Mouse (Mus musculus): ENCODE results near the gene Prkcz. TPM values are rescaled to one million over a fixed set of nuclear protein-coding genes. Genes with fewer than 3 reads are reported as not detected.
A peak's percentile ranks its signal among the peaks of the same experiment; 100 is the strongest.

Gene Prkcz
- polyA plus RNA-seq, 1 experiment from 2014 or later, result 11.3 TPM

DNA sequence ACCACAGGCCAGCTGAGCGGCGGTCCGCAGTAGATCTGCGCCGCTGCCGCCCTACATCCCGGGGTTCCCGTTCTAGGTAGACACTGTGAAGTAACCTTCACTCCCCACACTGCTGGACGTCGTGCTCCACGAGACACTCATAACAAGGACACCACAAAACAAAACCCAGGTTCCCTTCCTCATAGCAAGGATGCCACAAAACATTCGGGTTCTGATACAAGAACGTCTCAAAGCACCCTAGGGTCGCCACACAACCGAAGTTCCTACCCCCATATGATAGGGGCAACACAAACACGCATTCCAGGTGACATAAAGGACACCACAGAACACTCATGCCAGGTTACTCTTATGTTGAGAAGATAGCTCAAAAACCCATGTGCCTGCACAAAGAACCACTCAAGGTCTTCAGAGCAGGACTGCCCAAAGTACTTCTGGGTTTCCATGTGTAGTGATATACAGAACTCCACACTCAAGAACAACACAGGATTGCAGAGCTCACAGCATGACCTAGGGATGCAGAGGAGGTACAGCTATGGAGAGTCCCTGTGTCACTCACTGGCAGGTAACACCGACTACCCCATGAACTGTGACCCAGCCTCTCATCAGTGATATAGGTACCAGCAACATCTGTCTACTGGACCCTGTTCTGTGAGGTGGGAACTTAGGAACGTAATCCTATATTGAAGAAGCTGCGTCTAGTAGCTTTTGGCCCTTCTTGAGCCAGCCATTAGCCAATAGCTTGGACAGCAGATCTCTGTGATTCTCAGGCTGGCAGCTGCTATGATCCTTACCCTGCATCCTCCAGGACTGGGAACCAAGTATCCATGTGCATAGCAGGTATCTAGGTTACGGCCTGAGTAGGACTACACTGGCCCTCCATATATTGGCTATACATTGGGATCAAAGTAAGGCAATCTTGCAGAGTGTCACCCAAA lies 137.3 kb downstream of the Prkcz start:
- H3K27ac ChIP-seq (replicated peaks), result peak overlapping the region; percentile 97
- WGBS, result 31% methylated on average over 20 of the region's 20 CpGs

GRCm38 (mm10) chr4:155222841-155223593 lies 138.1 kb downstream of the Prkcz start:
- TF ChIP-seq EP300 (optimal IDR thresholded peaks at IDR 0.05) (no peak), CTCF (IDR thresholded peaks at IDR 0.05; ENCODE audit: low read depth) (peak; percentile 56)
- Histone ChIP-seq H3K27me3 (ENCODE audit: control insufficient read depth, insufficient read depth, low read length) (no peaks in the 10 kb centered on the region), H3K27ac (replicated peaks) (peak overlapping the region; percentile 97), H3K4me1 (replicated peaks; ENCODE audit: control insufficient read depth, insufficient read depth) (peaks cover 17% of the 10 kb centered on the region), H3K36me3 (ENCODE audit: control insufficient read depth, insufficient read depth, low read length) (no peaks in the 10 kb centered on the region), H3K4me3 (ENCODE audit: low read depth, low read length) (peak overlapping the region; percentile 27), H3K9ac (ENCODE audit: low read length) (peak overlapping the region; percentile 96), H3K9me3 (ENCODE audit: control insufficient read depth, low read length) (no peaks in the 10 kb centered on the region), H3K4me2 (replicated peaks; ENCODE audit: low read depth) (peak overlapping the region; percentile 95)
- DNase-seq (ENCODE audit: low spot score), result peak; percentile 100
- ATAC-seq (ENCODE audit: low FRiP score, low TSS enrichment), result peak; percentile 99
- 1% methylated on average over 65 of the region's 116 CpGs for WGBS

More for the DNA sequence above, 137.3 kb downstream of the Prkcz start:
- H3K27me3 ChIP-seq (ENCODE audit: control insufficient read depth, insufficient read depth, low read length), result no peaks in the 10 kb centered on the region
- TF ChIP-seq EP300 (optimal IDR thresholded peaks at IDR 0.05) (no peak), CTCF (IDR thresholded peaks at IDR 0.05; ENCODE audit: low read depth) (no peak)
- ATAC-seq (ENCODE audit: low FRiP score, low TSS enrichment), result no peak
- peak overlapping the region; percentile 85 for H3K9ac ChIP-seq (ENCODE audit: low read length)
- H3K36me3 ChIP-seq (ENCODE audit: control insufficient read depth, insufficient read depth, low read length), result no peaks in the 10 kb centered on the region
- no peaks in the 10 kb centered on the region for H3K9me3 ChIP-seq (ENCODE audit: control insufficient read depth, low read length)
- DNase-seq (ENCODE audit: low spot score), result no peak
- H3K4me3 ChIP-seq (ENCODE audit: low read depth, low read length), result peak overlapping the region; percentile 27
- peak overlapping the region; percentile 71 for H3K4me2 ChIP-seq (replicated peaks; ENCODE audit: low read depth)
- peaks cover 9% of the 10 kb centered on the region for H3K4me1 ChIP-seq (replicated peaks; ENCODE audit: control insufficient read depth, insufficient read depth)

- Histone ChIP-seq H3K4me3 (ENCODE audit: low read depth, low read length) (peak within 1 kb of the TSS; percentile 83), H3K9ac (ENCODE audit: low read length) (peak within 1 kb of the TSS; percentile 96), H3K9me3 (ENCODE audit: control insufficient read depth, low read length) (no peaks in the 10 kb centered on the region), H3K4me2 (replicated peaks; ENCODE audit: low read depth) (peak within 1 kb of the TSS; percentile 95), H3K36me3 (ENCODE audit: control insufficient read depth, insufficient read depth, low read length) (no peaks in the 10 kb centered on the region), H3K4me1 (replicated peaks; ENCODE audit: control insufficient read depth, insufficient read depth) (peaks cover 22% of the 10 kb centered on the region), H3K27me3 (ENCODE audit: control insufficient read depth, insufficient read depth, low read length) (no peaks in the 10 kb centered on the region), H3K27ac (replicated peaks) (peak within 1 kb of the TSS; percentile 97)
- TF ChIP-seq CTCF (IDR thresholded peaks at IDR 0.05; ENCODE audit: low read depth) (no peak), EP300 (optimal IDR thresholded peaks at IDR 0.05) (no peak)
- ATAC-seq (ENCODE audit: low FRiP score, low TSS enrichment) (no peak), DNase-seq (ENCODE audit: low spot score) (no peak)
- 0% methylated on average over 1 of the region's 63 CpGs for WGBS
Measured at GRCm38 (mm10) chr4:155222552-155222840, 138.7 kb downstream of the Prkcz start, which contains the start of gene Ski. Gene Ski (minus strand): TSS chr4:155222592.

- under 1% methylated on average over 76 of the region's 93 CpGs for WGBS
- TF ChIP-seq EP300 (optimal IDR thresholded peaks at IDR 0.05) (no peak), CTCF (IDR thresholded peaks at IDR 0.05; ENCODE audit: low read depth) (peak; percentile 38)
- Histone ChIP-seq H3K9me3 (ENCODE audit: control insufficient read depth, low read length) (no peaks in the 10 kb centered on the region), H3K27me3 (ENCODE audit: control insufficient read depth, insufficient read depth, low read length) (no peaks in the 10 kb centered on the region), H3K4me2 (replicated peaks; ENCODE audit: low read depth) (peak overlapping the region; percentile 95), H3K36me3 (ENCODE audit: control insufficient read depth, insufficient read depth, low read length) (no peaks in the 10 kb centered on the region), H3K4me1 (replicated peaks; ENCODE audit: control insufficient read depth, insufficient read depth) (peaks cover 25% of the 10 kb centered on the region), H3K27ac (replicated peaks) (peak overlapping the region; percentile 93), H3K4me3 (ENCODE audit: low read depth, low read length) (peak overlapping the region; percentile 83), H3K9ac (ENCODE audit: low read length) (peak overlapping the region; percentile 96)
- ATAC-seq (ENCODE audit: low FRiP score, low TSS enrichment) (no peak), DNase-seq (ENCODE audit: low spot score) (peak; percentile 75)
Measured at GRCm38 (mm10) chr4:155221599-155222551, 139.3 kb downstream of the Prkcz start.

DNA sequence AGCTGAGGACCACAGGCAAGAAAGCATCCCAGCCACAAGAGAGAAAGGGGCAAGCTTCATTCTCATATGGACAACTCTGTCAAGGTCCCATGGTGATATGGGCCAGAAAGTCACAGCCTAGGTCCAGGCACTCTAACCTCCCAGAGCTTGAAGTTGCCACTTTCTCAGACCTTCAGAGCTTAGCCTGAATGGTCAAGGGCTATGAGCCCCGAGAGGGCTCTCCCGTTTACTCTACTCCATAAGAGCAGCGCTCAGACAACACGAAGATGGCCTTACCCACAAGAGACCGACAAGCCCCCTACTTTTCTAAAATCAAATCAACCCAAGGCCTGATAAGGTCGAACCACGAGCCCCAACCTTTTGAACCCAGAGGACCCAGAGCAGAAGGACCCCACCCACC lies 140.1 kb downstream of the Prkcz start:
- peaks cover 33% of the 10 kb centered on the region for H3K4me1 ChIP-seq (replicated peaks; ENCODE audit: control insufficient read depth, insufficient read depth)
- H3K27ac ChIP-seq (replicated peaks), result peak overlapping the region; percentile 93
- no peak for DNase-seq (ENCODE audit: low spot score)
- peak overlapping the region; percentile 83 for H3K4me3 ChIP-seq (ENCODE audit: low read depth, low read length)
- 2% methylated on average over 7 of the region's 7 CpGs for WGBS
- H3K36me3 ChIP-seq (ENCODE audit: control insufficient read depth, insufficient read depth, low read length), result no peaks in the 10 kb centered on the region
- H3K9me3 ChIP-seq (ENCODE audit: control insufficient read depth, low read length), result no peaks in the 10 kb centered on the region
- no peak for ATAC-seq (ENCODE audit: low FRiP score, low TSS enrichment)
- peak overlapping the region; percentile 95 for H3K4me2 ChIP-seq (replicated peaks; ENCODE audit: low read depth)
- no peaks in the 10 kb centered on the region for H3K27me3 ChIP-seq (ENCODE audit: control insufficient read depth, insufficient read depth, low read length)
- H3K9ac ChIP-seq (ENCODE audit: low read length), result peak overlapping the region; percentile 96
- TF ChIP-seq CTCF (IDR thresholded peaks at IDR 0.05; ENCODE audit: low read depth) (no peak), EP300 (optimal IDR thresholded peaks at IDR 0.05) (no peak)
